In genomic region chr17:30804955-30805354, GRCm38 (mm10) we compare ENCODE assay signal across 20 mouse cellular contexts.
A peak's percentile ranks its signal among the peaks of the same experiment; 100 is the strongest.
DNase-seq lines count a peak whose midpoint lies in the region; ATAC-seq lines count a peak whose summit lies in the region.
"Had no signal": no experiment of that assay in that cellular context is flagged by ENCODE, and none has a peak within 500 bp of the region (broad histone marks: within the 10 kb centered on the region; RNA-seq: fewer than 3 reads in every experiment).

No protein-coding gene starts in this region.

- no peak overlapping the region for H3K9ac ChIP-seq in forebrain, embryonic 16.5 days (replicated peaks; ENCODE audit: low read depth, low read length)
- H3K9ac ChIP-seq in hindbrain, embryonic 15.5 days: no peak overlapping the region
- peak overlapping the region; percentile 18; the same call in 1 of the 2 replicates for H3K9ac ChIP-seq in midbrain, embryonic 16.5 days (ENCODE audit: low read depth, low read length)
- H3K9ac ChIP-seq: heart, embryonic 15.5 days; limb, embryonic 12.5 days; liver, embryonic 15.5 days had no signal

- H3K4me1 ChIP-seq in forebrain, embryonic 16.5 days (replicated peaks; ENCODE audit: control insufficient read depth, insufficient read depth, low read length): peaks cover 23% of the 10 kb centered on the region
- peaks cover 32% of the 10 kb centered on the region for H3K4me1 ChIP-seq in hindbrain, embryonic 15.5 days (replicated peaks)
- H3K4me1 ChIP-seq in midbrain, embryonic 16.5 days (ENCODE audit: control insufficient read depth, insufficient read depth, low read length): peaks cover 29% of the 10 kb centered on the region
- H3K4me1 ChIP-seq: liver, embryonic 15.5 days had no signal

- no peak overlapping the region for H3K4me3 ChIP-seq in forebrain, embryonic 16.5 days (replicated peaks; ENCODE audit: low read length)
- H3K4me3 ChIP-seq in hindbrain, embryonic 15.5 days: no peak overlapping the region
- H3K4me3 ChIP-seq in midbrain, embryonic 16.5 days (ENCODE audit: low read depth, low read length): no peak overlapping the region
- H3K4me3 ChIP-seq: erythroblast, embryonic 14.5 days; heart, embryonic 15.5 days; limb, embryonic 12.5 days; liver, embryonic 15.5 days had no signal

- no peak overlapping the region for H3K4me2 ChIP-seq in forebrain, embryonic 16.5 days (ENCODE audit: low read length)
- no peak overlapping the region for H3K4me2 ChIP-seq in hindbrain, embryonic 15.5 days
- H3K4me2 ChIP-seq in midbrain, embryonic 16.5 days (ENCODE audit: low read length): no peak overlapping the region
- H3K4me2 ChIP-seq: heart, embryonic 15.5 days; limb, embryonic 12.5 days; liver, embryonic 15.5 days had no signal

- H3K9me3 ChIP-seq in forebrain, embryonic 16.5 days (ENCODE audit: control insufficient read depth, low read length): no peaks in the 10 kb centered on the region
- no peaks in the 10 kb centered on the region for H3K9me3 ChIP-seq in hindbrain, embryonic 15.5 days
- no peaks in the 10 kb centered on the region for H3K9me3 ChIP-seq in midbrain, embryonic 16.5 days (replicated peaks; ENCODE audit: control insufficient read depth, low read length, poor library complexity, severe bottlenecking)
- H3K9me3 ChIP-seq: heart, embryonic 15.5 days; limb, embryonic 12.5 days; liver, embryonic 15.5 days had no signal

- H3K36me3 ChIP-seq in forebrain, embryonic 16.5 days (ENCODE audit: control insufficient read depth, insufficient read depth): no peaks in the 10 kb centered on the region
- no peaks in the 10 kb centered on the region for H3K36me3 ChIP-seq in hindbrain, embryonic 15.5 days
- H3K36me3 ChIP-seq in midbrain, embryonic 16.5 days (ENCODE audit: control insufficient read depth, insufficient read depth, low read length): no peaks in the 10 kb centered on the region
- H3K36me3 ChIP-seq: heart, embryonic 15.5 days; limb, embryonic 12.5 days; liver, embryonic 15.5 days had no signal

- H3K27ac ChIP-seq in forebrain, embryonic 16.5 days (ENCODE audit: low read length): peak overlapping the region; percentile 60
- H3K27ac ChIP-seq in hindbrain, embryonic 15.5 days (replicated peaks): peak overlapping the region; percentile 73
- H3K27ac ChIP-seq in midbrain, embryonic 16.5 days (ENCODE audit: low read length): peak overlapping the region; percentile 39; the same call in 1 of the 2 replicates
- H3K27ac ChIP-seq: heart, embryonic 15.5 days; kidney, postnatal 0 days; limb, embryonic 12.5 days; liver, embryonic 15.5 days; stomach, postnatal 0 days had no signal

- WGBS in forebrain, embryonic 16.5 days: 14% methylated on average over 8 of the region's 8 CpGs
- WGBS in hindbrain, embryonic 15.5 days: 20% methylated on average over 8 of the region's 8 CpGs
- WGBS in midbrain, embryonic 16.5 days: 12% methylated on average over 8 of the region's 8 CpGs

- no peaks in the 10 kb centered on the region for H3K27me3 ChIP-seq in forebrain, embryonic 16.5 days (replicated peaks; ENCODE audit: control insufficient read depth, insufficient read depth, low read length)
- no peaks in the 10 kb centered on the region for H3K27me3 ChIP-seq in hindbrain, embryonic 15.5 days
- no peaks in the 10 kb centered on the region for H3K27me3 ChIP-seq in midbrain, embryonic 16.5 days (ENCODE audit: control insufficient read depth, insufficient read depth, low read depth, low read length)
- H3K27me3 ChIP-seq: heart, embryonic 15.5 days; liver, embryonic 15.5 days had no signal

- peak; percentile 51; the same call in 1 of the 2 replicates for ATAC-seq in forebrain, embryonic 16.5 days
- no peak for ATAC-seq in hindbrain, embryonic 15.5 days (ENCODE audit: low FRiP score, low read depth)
- ATAC-seq in midbrain, embryonic 16.5 days: 0 out of 2 replicates have a peak, but pooled peaks have one; percentile 27
- ATAC-seq: inflammation-experienced regulatory T-cells, adult 6 months had no signal

- peak; percentile 67 to 78 for DNase-seq in layer of hippocampus, postnatal 14 days (ENCODE audit: low spot score in 2 of 2)
- DNase-seq in layer of hippocampus, adult 8-10 months (ENCODE audit: low spot score in 2 of 2): no peak
- DNase-seq in natural killer cell, adult 2 months (ENCODE audit: low spot score in 2 of 2): no peak
- DNase-seq in urinary bladder, adult 2 months (ENCODE audit: low spot score): no peak
- DNase-seq in lung, postnatal 14 days: no peak
- DNase-seq: adrenal gland, adult 2 months; cerebellum, adult 8-10 months; heart, adult 18-20 months; right cerebral cortex, adult 18-20 months; thymus, postnatal 25 days had no signal

Comparison
In these comparisons a context has a peak if more than half of its experiments do, and no peak if none do; other contexts are left out.
1. DNase-seq: peak in layer of hippocampus, postnatal 14 days (2 of 2); none in layer of hippocampus, adult 8-10 months (0 of 2), natural killer cell, adult 2 months (0 of 2), urinary bladder, adult 2 months (single experiment) and lung, postnatal 14 days (single experiment).
2. Peak in every context shown above with its lines, with median percentiles within 50 percentile points of each other: H3K27ac ChIP-seq.